In the genomic region with DNA sequence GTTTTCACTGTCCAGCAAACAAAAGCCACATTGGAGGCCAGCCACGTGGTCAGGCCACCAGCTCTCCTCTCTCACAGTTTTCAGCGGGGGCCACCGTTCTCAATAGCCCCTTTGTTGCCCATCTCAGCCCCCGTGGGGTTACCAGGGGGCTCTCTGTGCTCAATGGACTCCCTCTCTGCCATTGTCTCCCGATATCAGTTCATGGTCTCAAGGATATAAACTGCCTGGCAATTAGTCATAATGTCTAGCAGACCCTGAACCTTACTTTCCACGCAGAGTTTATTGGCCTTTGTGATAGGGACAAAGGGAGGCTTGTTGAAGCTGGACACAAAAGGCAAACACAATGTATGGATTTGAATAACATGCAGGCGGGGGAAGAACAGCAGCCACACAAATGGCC, we compare ENCODE assay signal across 10 mouse cellular contexts.
DNase-seq lines count a peak whose midpoint lies in the region; ATAC-seq lines count a peak whose summit lies in the region.
"Had no signal": no experiment of that assay in that cellular context is flagged by ENCODE, and none has a peak within 500 bp of the region (broad histone marks: within the 10 kb centered on the region; RNA-seq: fewer than 3 reads in every experiment).

No protein-coding gene starts in this region.

- no peak overlapping the region for H3K4me2 ChIP-seq in intestine, embryonic 15.5 days (replicated peaks)
- H3K4me2 ChIP-seq in heart, embryonic 12.5 days = no peak overlapping the region
- H3K4me2 ChIP-seq: embryonic facial prominence, embryonic 12.5 days had no signal

- WGBS in intestine, embryonic 15.5 days = 55% methylated on average over 7 of the region's 7 CpGs
- whole genome bisulfite sequencing in heart, embryonic 12.5 days = 64% methylated on average over 7 of the region's 7 CpGs

- no peak overlapping the region for H3K9ac ChIP-seq in intestine, embryonic 15.5 days
- no peak overlapping the region for H3K9ac ChIP-seq in heart, embryonic 12.5 days
- H3K9ac ChIP-seq: embryonic facial prominence, embryonic 12.5 days had no signal

- ATAC-seq in intestine, embryonic 15.5 days = peak; percentile 74
- no peak for ATAC-seq in heart, embryonic 12.5 days (ENCODE audit: insufficient number of reproducible peaks, low FRiP score)

- peak; percentile 41 for DNase-seq in layer of hippocampus, adult 9-11 months
- no peak for DNase-seq in layer of hippocampus, postnatal 10 days (ENCODE audit: low spot score in 2 of 2)
- peak; percentile 58 for DNase-seq in embryo, embryonic 9.5 days (ENCODE audit: extremely low spot score)
- DNase-seq in retina, postnatal 1 day = peak; percentile 98
- DNase-seq in ovary, postnatal 14 days (ENCODE audit: low spot score) = no peak
- DNase-seq: gastrocnemius, postnatal 10 days; thymus, adult 18-20 months had no signal

- H3K27me3 ChIP-seq in intestine, embryonic 15.5 days (replicated peaks) = no peaks in the 10 kb centered on the region
- H3K27me3 ChIP-seq in heart, embryonic 12.5 days (replicated peaks) = peaks cover 12% of the 10 kb centered on the region
- H3K27me3 ChIP-seq: embryonic facial prominence, embryonic 12.5 days had no signal

- no peaks in the 10 kb centered on the region for H3K36me3 ChIP-seq in intestine, embryonic 15.5 days
- no peaks in the 10 kb centered on the region for H3K36me3 ChIP-seq in heart, embryonic 12.5 days
- H3K36me3 ChIP-seq: embryonic facial prominence, embryonic 12.5 days had no signal

- no peak overlapping the region for H3K4me3 ChIP-seq in intestine, embryonic 15.5 days (replicated peaks)
- H3K4me3 ChIP-seq in heart, embryonic 12.5 days = no peak overlapping the region
- H3K4me3 ChIP-seq: embryonic facial prominence, embryonic 12.5 days had no signal

- no peak overlapping the region for H3K27ac ChIP-seq in intestine, embryonic 15.5 days
- no peak overlapping the region for H3K27ac ChIP-seq in heart, embryonic 12.5 days (ENCODE audit: poor library complexity, severe bottlenecking)
- H3K27ac ChIP-seq: embryonic facial prominence, embryonic 12.5 days had no signal

- no peaks in the 10 kb centered on the region for H3K9me3 ChIP-seq in intestine, embryonic 15.5 days
- H3K9me3 ChIP-seq in heart, embryonic 12.5 days (replicated peaks) = no peaks in the 10 kb centered on the region
- H3K9me3 ChIP-seq: embryonic facial prominence, embryonic 12.5 days had no signal

- peaks cover 2% of the 10 kb centered on the region; the same call in 1 of the 2 replicates for H3K4me1 ChIP-seq in intestine, embryonic 15.5 days (replicated peaks)
- H3K4me1 ChIP-seq in heart, embryonic 12.5 days (replicated peaks) = no peaks in the 10 kb centered on the region
- H3K4me1 ChIP-seq: embryonic facial prominence, embryonic 12.5 days had no signal

Comparison
In these comparisons a context has a peak if more than half of its experiments do, and no peak if none do; other contexts are left out.
1. DNase-seq: peak in layer of hippocampus, adult 9-11 months (single experiment), embryo, embryonic 9.5 days (single experiment) and retina, postnatal 1 day (single experiment); none in layer of hippocampus, postnatal 10 days (0 of 2) and ovary, postnatal 14 days (single experiment).